Mouse (Mus musculus) heart, postnatal 0 days (tissue): ENCODE measurements around the gene Twsg1. TPM values are rescaled to one million over a fixed set of nuclear protein-coding genes. Genes with fewer than 3 reads are reported as not detected.

Experiments
- ATAC-seq: fragments of 200-750 bp; cut with Nextera tagmentation; 2 replicates; pipeline ENCODE4 v1.8.0; 2017; ENCODE audit warnings: low read depth, moderate number of reproducible peaks, moderate library complexity; ENCODE audit not compliant: insufficient read depth
- DNase-seq: peaks from one replicate; pipeline ENCODE4 v3.0.0-alpha.2; 2016; ENCODE audit warnings: low spot score
- H3K27ac ChIP-seq: fragments of 300-500 bp; sonication (generic); 2 replicates; pipeline ENCODE4 v1.5.1; 2014; ENCODE audit warnings: low read depth, mild to moderate bottlenecking
- H3K27me3 ChIP-seq: fragments of 300-500 bp; sonication (generic); 2 replicates; pipeline ENCODE4 v1.6.1; 2014; ENCODE audit warnings: low read length, mixed read lengths; ENCODE audit not compliant: control insufficient read depth, insufficient read depth
- H3K36me3 ChIP-seq: fragments of 300-500 bp; sonication (generic); replicated peaks from 2 replicates; pipeline ENCODE4 v1.6.1; 2014; ENCODE audit warnings: low read length, mixed read lengths; ENCODE audit not compliant: control insufficient read depth, insufficient read depth
- H3K4me1 ChIP-seq: fragments of 300-500 bp; sonication (generic); 2 replicates; pipeline ENCODE4 v1.6.1; 2014; ENCODE audit warnings: antibody characterized with exemption; ENCODE audit not compliant: control insufficient read depth, insufficient read depth
- H3K4me2 ChIP-seq: fragments of 300-500 bp; sonication (generic); 2 replicates; pipeline ENCODE4 v1.6.1; 2014; ENCODE audit warnings: low read depth, mild to moderate bottlenecking, low read length, moderate library complexity
- H3K4me3 ChIP-seq: fragments of 300-500 bp; sonication (generic); 2 replicates; pipeline ENCODE4 v1.5.1; 2014; ENCODE audit warnings: low read depth, low read length
- H3K9ac ChIP-seq: fragments of 300-500 bp; sonication (generic); replicated peaks from 2 replicates; pipeline ENCODE4 v1.6.1; 2014; ENCODE audit warnings: low read depth, low read length, mixed read lengths
- H3K9me3 ChIP-seq: fragments of 300-500 bp; sonication (generic); replicated peaks from 2 replicates; pipeline ENCODE4 v1.6.1; 2016; ENCODE audit warnings: low read length; ENCODE audit not compliant: control insufficient read depth
- CTCF ChIP-seq: IDR thresholded peaks from 2 replicates; pipeline ENCODE4 v1.5.1; 2016; ENCODE audit warnings: antibody characterized with exemption, control low read depth, low read depth
- EP300 ChIP-seq: IDR thresholded peaks from 2 replicates; pipeline ENCODE4 v1.6.1; 2016; ENCODE audit warnings: antibody characterized with exemption, low read depth
- WGBS: fragments of 180-500 bp; shearing (Covaris S2); extraction: QIAGEN DNeasy Blood & Tissue Kit; methylation state at CpG from one replicate; pipeline ENCODE4 v1.1.7; 2014; 5-methylcytosine and 5-hydroxymethylcytosine counted together
- polyA plus RNA-seq: library from polyadenylated mRNA; unstranded; fragments of >200 nt; fragmentation: Nextera tagmentation; extraction: Ambion mirVana; gene quantifications from 2 replicates; pipeline ENCODE4 v1.2.1, GENCODE M21; 2015
- total RNA-seq: library from RNA; depleted of rRNA; stranded (reverse); fragments of >200 nt; gene quantifications from 2 replicates; pipeline ENCODE4 v1.2.3, GENCODE M21; 2014; ENCODE audit warnings: low replicate concordance; rRNA removed

Gene Twsg1
- total and polyA plus RNA-seq, 2 experiments from 2014 or later, result 65.8 to 92.7 TPM

DNA sequence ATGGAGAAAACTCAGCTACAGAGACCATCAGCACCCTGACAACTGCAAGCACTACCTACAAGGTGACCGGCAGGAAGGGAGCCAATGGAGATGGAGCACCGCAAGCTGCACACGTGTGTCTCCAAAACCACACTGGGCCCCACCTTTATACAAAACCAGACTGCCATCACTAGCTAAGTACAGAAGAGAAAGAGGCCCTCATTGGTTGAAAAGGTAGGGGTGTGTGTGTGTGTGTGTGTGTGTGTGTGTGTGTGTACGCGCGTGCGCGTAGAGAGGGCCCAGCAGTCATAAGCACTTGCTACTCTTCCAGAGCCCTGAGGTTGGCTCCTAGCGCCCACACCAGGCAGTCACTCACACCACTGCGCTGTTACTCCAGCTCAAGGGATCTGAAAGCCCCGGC, 77.2 kb downstream of the Twsg1 start:
- Histone ChIP-seq H3K36me3 (no peaks in the 10 kb centered on the region; the same call in 1 of the 2 replicates), H3K4me2 (no peak overlapping the region), H3K4me3 (no peak overlapping the region), H3K27ac (no peak overlapping the region), H3K9ac (no peak overlapping the region), H3K9me3 (no peaks in the 10 kb centered on the region), H3K27me3 (no peaks in the 10 kb centered on the region), H3K4me1 (no peaks in the 10 kb centered on the region)
- DNase-seq (no peak), ATAC-seq (no peak)
- TF ChIP-seq CTCF (no peak), EP300 (no peak)
- WGBS, result 85% methylated on average over 11 of the region's 11 CpGs

DNA sequence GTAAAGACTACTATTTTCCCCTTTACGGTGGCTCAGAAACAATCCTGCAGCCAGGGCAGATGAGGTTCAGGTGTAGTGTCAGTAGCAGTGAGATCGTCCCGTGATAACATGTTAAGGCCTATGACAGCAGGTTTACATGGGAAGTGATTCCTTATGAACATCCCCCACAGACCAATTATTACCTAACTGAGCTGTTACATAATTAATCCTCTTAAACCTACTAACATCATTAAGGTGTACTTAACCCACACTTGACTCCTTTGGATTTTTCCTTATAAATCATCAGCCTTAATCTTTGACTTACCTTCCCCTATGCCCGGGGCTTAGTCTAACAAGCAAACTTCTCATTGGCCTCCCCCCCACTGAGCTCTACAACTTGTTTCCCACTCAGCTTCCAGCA, 77.9 kb downstream of the Twsg1 start:
- DNase-seq (no peak), ATAC-seq (no peak)
- no peak overlapping the region for H3K4me3 ChIP-seq
- no peak overlapping the region for H3K9ac ChIP-seq
- H3K4me2 ChIP-seq, result no peak overlapping the region
- TF ChIP-seq EP300 (no peak), CTCF (no peak)
- no peaks in the 10 kb centered on the region for H3K27me3 ChIP-seq
- no peak overlapping the region for H3K27ac ChIP-seq
- no peaks in the 10 kb centered on the region for H3K9me3 ChIP-seq
- 85% methylated on average over 4 of the region's 4 CpGs for WGBS
- H3K36me3 ChIP-seq, result no peaks in the 10 kb centered on the region; the same call in 1 of the 2 replicates
- H3K4me1 ChIP-seq, result no peaks in the 10 kb centered on the region

DNA sequence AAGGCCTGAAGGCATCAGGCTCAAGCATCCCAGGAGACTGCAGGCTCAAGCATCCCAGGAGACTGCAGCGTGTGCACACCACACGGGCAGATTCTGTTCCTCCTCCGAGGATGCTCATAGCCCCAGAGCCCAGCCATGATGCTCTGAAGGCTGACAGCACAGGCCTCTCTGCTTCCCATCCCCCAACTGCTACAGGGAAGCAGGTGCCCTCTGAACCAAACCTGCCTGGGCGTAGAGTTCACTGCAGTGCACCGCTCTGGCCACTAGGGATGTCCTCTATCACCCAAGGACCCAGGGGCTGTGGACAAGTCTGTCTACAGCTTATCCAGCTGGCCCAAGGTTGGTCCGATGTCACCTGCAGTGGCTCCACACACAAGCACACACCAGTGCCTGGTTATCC, 78.4 kb downstream of the Twsg1 start:
- Histone ChIP-seq H3K36me3 (no peaks in the 10 kb centered on the region; the same call in 1 of the 2 replicates), H3K4me1 (no peaks in the 10 kb centered on the region), H3K4me2 (no peak overlapping the region), H3K9me3 (no peaks in the 10 kb centered on the region), H3K9ac (no peak overlapping the region), H3K4me3 (no peak overlapping the region), H3K27ac (no peak overlapping the region), H3K27me3 (no peaks in the 10 kb centered on the region)
- ATAC-seq (peak; percentile 60), DNase-seq (peak; percentile 18)
- no peak for TF ChIP-seq EP300
- TF ChIP-seq CTCF, result peak; percentile 54
- WGBS, result 46% methylated on average over 6 of the region's 6 CpGs

DNA sequence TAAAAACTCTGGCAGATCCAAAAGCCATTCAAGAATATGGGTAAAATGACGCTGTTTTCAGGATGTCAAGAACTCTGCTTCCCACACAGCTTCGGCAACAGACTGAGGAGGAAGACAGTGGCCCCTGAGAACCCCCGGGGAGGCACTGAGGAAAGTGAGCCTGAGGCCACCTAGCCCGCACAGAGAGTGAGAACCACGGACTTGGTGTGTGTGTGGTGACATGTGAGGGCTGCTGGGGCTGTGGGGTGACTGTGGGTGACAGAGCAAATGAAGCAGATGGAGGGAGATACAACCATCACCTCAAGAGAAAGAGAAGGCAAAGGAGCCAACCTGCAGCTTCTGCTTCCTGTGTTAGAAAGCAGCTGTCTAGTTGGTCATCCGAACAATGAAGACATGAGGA, 79.0 kb downstream of the Twsg1 start:
- Histone ChIP-seq H3K4me2 (no peak overlapping the region), H3K9me3 (no peaks in the 10 kb centered on the region), H3K9ac (no peak overlapping the region), H3K4me3 (no peak overlapping the region), H3K27ac (no peak overlapping the region), H3K4me1 (no peaks in the 10 kb centered on the region), H3K27me3 (no peaks in the 10 kb centered on the region), H3K36me3 (peaks cover 5% of the 10 kb centered on the region)
- 57% methylated on average over 6 of the region's 6 CpGs for WGBS
- no peak for ATAC-seq
- no peak for DNase-seq
- TF ChIP-seq EP300, result no peak
- no peak for TF ChIP-seq CTCF

Other genes starting within 250 kb of the Twsg1 start
- 38.1 and 44.1 TPM in 2 replicates for gene Rab31, start 178.5 kb downstream of the Twsg1 start, total RNA-seq
- 20.7 and 22.5 TPM in 2 replicates for gene Rab31, start 178.5 kb downstream of the Twsg1 start, polyA plus RNA-seq
- gene Ppp4r1, start 168.7 kb downstream of the Twsg1 start, total RNA-seq, result 29.2 and 52.4 TPM in 2 replicates
- gene Ppp4r1, start 168.7 kb downstream of the Twsg1 start, polyA plus RNA-seq, result 19.5 and 22.0 TPM in 2 replicates
- 37.9 and 38.6 TPM in 2 replicates for gene Ralbp1, start 65.4 kb downstream of the Twsg1 start, total RNA-seq
- 39.0 and 45.8 TPM in 2 replicates for gene Ralbp1, start 65.4 kb downstream of the Twsg1 start, polyA plus RNA-seq
- gene Ankrd12, start 125.9 kb upstream of the Twsg1 start, total RNA-seq, result 9.8 and 50.7 TPM in 2 replicates
- gene Ankrd12, start 125.9 kb upstream of the Twsg1 start, polyA plus RNA-seq, result 18.2 and 19.7 TPM in 2 replicates
- 249 and 285 TPM in 2 replicates for gene Ndufv2, start 150.3 kb upstream of the Twsg1 start, total RNA-seq
- gene Ndufv2, start 150.3 kb upstream of the Twsg1 start, polyA plus RNA-seq, result 1,231 and 1,304 TPM in 2 replicates
- 31.7 and 38.3 TPM in 2 replicates for gene Washc1, start 160.3 kb upstream of the Twsg1 start, total RNA-seq
- gene Washc1, start 160.3 kb upstream of the Twsg1 start, polyA plus RNA-seq, result 28.3 and 31.5 TPM in 2 replicates
- 8.2 and 11.5 TPM in 2 replicates for gene Ddx11, start 172.3 kb upstream of the Twsg1 start, total RNA-seq
- 3.5 and 4.2 TPM in 2 replicates for gene Ddx11, start 172.3 kb upstream of the Twsg1 start, polyA plus RNA-seq